Mouse (Mus musculus) layer of hippocampus, adult 9-10 months (tissue): ENCODE measurements around the gene Gm21310.
"Not testable (repeated sequence)": the region's sequence is repeated elsewhere in the genome, so short reads cannot be mapped to it uniquely, and the experiment has no call there.

Experiments
- DNase-seq: peaks from one replicate; pipeline ENCODE4 v3.0.0; 2022; ENCODE audit warnings: low spot score

The Gm21310 gene

GRCm38 (mm10) chrY:10147083-10147482, at the start of gene Gm21310:
TSS of gene Gm21310 (minus strand) at chrY:10147183.
- DNase-seq = not testable (repeated sequence)
